Mouse (Mus musculus): Measurements from ENCODE around the gene Srcin1. TPM values are rescaled to one million over a fixed set of nuclear protein-coding genes. Genes with fewer than 3 reads are reported as not detected.
A peak's percentile ranks its signal among the peaks of the same experiment; 100 is the strongest.

Srcin1 gene
- polyA plus RNA-seq, 1 experiment from 2014 or later = 0.49 TPM

DNA sequence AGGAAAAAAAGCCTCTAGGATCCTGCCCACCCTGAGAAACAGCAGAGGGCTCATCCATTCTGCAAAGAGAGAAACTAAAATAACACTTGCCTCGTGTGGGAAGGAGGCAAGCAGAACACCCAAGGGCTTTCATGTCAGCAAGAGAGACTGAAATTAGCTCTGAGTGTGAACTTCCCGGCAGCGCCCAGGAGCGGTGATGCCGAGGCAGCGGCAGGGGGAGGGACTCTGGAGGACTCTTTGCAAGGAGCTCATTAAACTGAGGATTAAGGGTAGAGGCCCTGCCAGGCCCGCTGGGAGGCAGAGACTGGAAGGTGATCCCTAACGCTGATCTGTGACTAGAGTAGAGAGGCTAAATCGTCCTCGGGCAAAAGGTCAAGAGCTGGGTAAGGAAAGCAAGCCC lies 13.2 kb upstream of the Srcin1 start:
- no peak for DNase-seq (ENCODE audit: low spot score)
- no peaks in the 10 kb centered on the region for H3K27me3 ChIP-seq (ENCODE audit: control insufficient read depth, insufficient read depth, low read length)
- TF ChIP-seq CTCF (IDR thresholded peaks at IDR 0.05; ENCODE audit: low read depth) (no peak), EP300 (optimal IDR thresholded peaks at IDR 0.05) (no peak)
- no peak overlapping the region for H3K4me2 ChIP-seq (replicated peaks; ENCODE audit: low read depth)
- H3K9ac ChIP-seq (ENCODE audit: low read length) = no peak overlapping the region
- H3K27ac ChIP-seq (replicated peaks) = no peak overlapping the region
- ATAC-seq (ENCODE audit: low FRiP score, low TSS enrichment) = no peak
- H3K9me3 ChIP-seq (ENCODE audit: control insufficient read depth, low read length) = no peaks in the 10 kb centered on the region
- H3K4me1 ChIP-seq (replicated peaks; ENCODE audit: control insufficient read depth, insufficient read depth) = no peaks in the 10 kb centered on the region
- WGBS = 15% methylated on average over 10 of the region's 10 CpGs
- H3K4me3 ChIP-seq (ENCODE audit: low read depth, low read length) = no peak overlapping the region
- H3K36me3 ChIP-seq (ENCODE audit: control insufficient read depth, insufficient read depth, low read length) = no peaks in the 10 kb centered on the region

DNA sequence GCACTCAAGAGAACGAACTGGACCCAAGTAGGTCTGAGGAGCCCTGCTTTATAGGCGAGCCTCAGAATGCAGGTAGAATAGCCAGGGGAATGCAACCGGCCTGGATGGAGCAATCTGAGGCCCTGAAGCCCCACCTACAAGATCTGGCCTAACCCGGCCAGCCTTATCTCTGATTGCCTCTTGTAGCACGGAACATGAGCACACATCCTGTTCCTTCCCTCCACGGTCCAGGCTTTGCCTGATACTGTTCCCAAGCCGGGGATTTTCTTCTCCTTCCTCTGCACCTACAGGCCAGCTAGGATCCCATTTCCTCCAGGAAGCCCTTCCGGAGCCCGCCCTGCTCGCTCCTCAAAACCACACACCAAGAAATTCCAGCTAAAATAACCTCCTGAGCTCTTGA lies 9.9 kb upstream of the Srcin1 start:
- ATAC-seq (ENCODE audit: low FRiP score, low TSS enrichment) (peak; percentile 93), DNase-seq (ENCODE audit: low spot score) (peak; percentile 76)
- Histone ChIP-seq H3K9me3 (ENCODE audit: control insufficient read depth, low read length) (no peaks in the 10 kb centered on the region), H3K4me3 (ENCODE audit: low read depth, low read length) (no peak overlapping the region), H3K4me2 (replicated peaks; ENCODE audit: low read depth) (no peak overlapping the region), H3K9ac (ENCODE audit: low read length) (no peak overlapping the region), H3K4me1 (replicated peaks; ENCODE audit: control insufficient read depth, insufficient read depth) (no peaks in the 10 kb centered on the region), H3K27ac (replicated peaks) (0 out of 2 replicates have a peak overlapping the region, but pooled peaks have one; percentile 49), H3K36me3 (ENCODE audit: control insufficient read depth, insufficient read depth, low read length) (no peaks in the 10 kb centered on the region), H3K27me3 (ENCODE audit: control insufficient read depth, insufficient read depth, low read length) (no peaks in the 10 kb centered on the region)
- TF ChIP-seq EP300 (optimal IDR thresholded peaks at IDR 0.05) = no peak
- no peak for TF ChIP-seq CTCF (IDR thresholded peaks at IDR 0.05; ENCODE audit: low read depth)
- WGBS = 40% methylated on average over 10 of the region's 10 CpGs

DNA sequence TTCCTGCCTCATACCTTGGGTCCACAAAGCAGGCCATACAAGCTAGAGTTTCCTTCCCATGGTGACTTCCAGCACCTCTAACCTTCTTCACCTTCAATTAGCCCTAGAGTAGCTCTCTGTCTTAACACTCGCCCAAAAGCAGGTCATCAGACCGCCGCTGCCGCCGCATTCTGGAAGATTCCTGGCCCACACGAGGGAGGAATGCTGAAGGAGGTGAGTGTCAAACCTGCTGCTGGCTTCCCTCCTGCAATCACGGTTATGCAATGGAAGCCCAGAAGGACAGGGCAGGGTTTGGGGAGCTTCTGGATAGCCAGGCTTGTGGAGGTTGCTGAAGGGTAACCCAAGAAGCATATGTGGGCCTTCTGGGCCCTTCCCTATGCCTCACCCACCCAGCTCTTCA lies 8.5 kb upstream of the Srcin1 start:
- WGBS = 69% methylated on average over 7 of the region's 7 CpGs
- TF ChIP-seq CTCF (IDR thresholded peaks at IDR 0.05; ENCODE audit: low read depth) = no peak
- no peak for TF ChIP-seq EP300 (optimal IDR thresholded peaks at IDR 0.05)
- H3K4me1 ChIP-seq (replicated peaks; ENCODE audit: control insufficient read depth, insufficient read depth) = no peaks in the 10 kb centered on the region
- H3K4me2 ChIP-seq (replicated peaks; ENCODE audit: low read depth) = no peak overlapping the region
- no peaks in the 10 kb centered on the region for H3K9me3 ChIP-seq (ENCODE audit: control insufficient read depth, low read length)
- H3K27ac ChIP-seq (replicated peaks) = no peak overlapping the region
- no peak overlapping the region for H3K4me3 ChIP-seq (ENCODE audit: low read depth, low read length)
- DNase-seq (ENCODE audit: low spot score) (no peak), ATAC-seq (ENCODE audit: low FRiP score, low TSS enrichment) (no peak)
- no peaks in the 10 kb centered on the region for H3K27me3 ChIP-seq (ENCODE audit: control insufficient read depth, insufficient read depth, low read length)
- H3K9ac ChIP-seq (ENCODE audit: low read length) = no peak overlapping the region
- no peaks in the 10 kb centered on the region for H3K36me3 ChIP-seq (ENCODE audit: control insufficient read depth, insufficient read depth, low read length)

- no peaks in the 10 kb centered on the region for H3K9me3 ChIP-seq (ENCODE audit: control insufficient read depth, low read length)
- H3K4me1 ChIP-seq (replicated peaks; ENCODE audit: control insufficient read depth, insufficient read depth) = no peaks in the 10 kb centered on the region
- no peaks in the 10 kb centered on the region for H3K27me3 ChIP-seq (ENCODE audit: control insufficient read depth, insufficient read depth, low read length)
- H3K9ac ChIP-seq (ENCODE audit: low read length) = no peak overlapping the region
- WGBS = 25% methylated on average over 10 of the region's 10 CpGs
- H3K27ac ChIP-seq (replicated peaks) = 0 out of 2 replicates have a peak overlapping the region, but pooled peaks have one; percentile 45
- H3K36me3 ChIP-seq (ENCODE audit: control insufficient read depth, insufficient read depth, low read length) = no peaks in the 10 kb centered on the region
- ATAC-seq (ENCODE audit: low FRiP score, low TSS enrichment) (no peak), DNase-seq (ENCODE audit: low spot score) (no peak)
- no peak overlapping the region for H3K4me2 ChIP-seq (replicated peaks; ENCODE audit: low read depth)
- H3K4me3 ChIP-seq (ENCODE audit: low read depth, low read length) = no peak overlapping the region
- no peak for TF ChIP-seq CTCF (IDR thresholded peaks at IDR 0.05; ENCODE audit: low read depth)
- no peak for TF ChIP-seq EP300 (optimal IDR thresholded peaks at IDR 0.05)
Measured at GRCm38 (mm10) chr11:97579088-97579857, 3.3 kb upstream of the Srcin1 start.

DNA sequence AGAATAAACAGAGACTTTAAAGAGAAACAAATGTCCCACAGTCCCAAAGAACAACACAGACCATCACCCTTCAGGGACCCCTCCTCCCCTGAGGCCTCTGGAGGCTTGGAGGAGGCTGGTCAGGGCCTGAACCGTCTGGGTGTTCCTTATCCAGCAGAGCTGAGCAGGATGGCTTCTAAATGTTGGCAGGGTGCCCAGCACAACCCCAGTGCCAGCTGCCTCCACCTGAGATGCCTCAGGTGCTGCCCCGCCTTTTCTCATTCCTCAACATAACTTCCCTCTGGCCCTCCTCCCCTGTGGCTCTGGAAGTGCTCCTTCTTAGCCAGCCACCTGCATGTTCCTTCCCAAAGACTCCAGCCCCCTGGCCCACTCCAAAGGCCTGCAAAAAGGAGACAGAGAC lies 2.3 kb upstream of the Srcin1 start:
- Histone ChIP-seq H3K4me3 (ENCODE audit: low read depth, low read length) (no peak overlapping the region), H3K9ac (ENCODE audit: low read length) (no peak overlapping the region)
- TF ChIP-seq CTCF (IDR thresholded peaks at IDR 0.05; ENCODE audit: low read depth) (no peak), EP300 (optimal IDR thresholded peaks at IDR 0.05) (no peak)

DNA sequence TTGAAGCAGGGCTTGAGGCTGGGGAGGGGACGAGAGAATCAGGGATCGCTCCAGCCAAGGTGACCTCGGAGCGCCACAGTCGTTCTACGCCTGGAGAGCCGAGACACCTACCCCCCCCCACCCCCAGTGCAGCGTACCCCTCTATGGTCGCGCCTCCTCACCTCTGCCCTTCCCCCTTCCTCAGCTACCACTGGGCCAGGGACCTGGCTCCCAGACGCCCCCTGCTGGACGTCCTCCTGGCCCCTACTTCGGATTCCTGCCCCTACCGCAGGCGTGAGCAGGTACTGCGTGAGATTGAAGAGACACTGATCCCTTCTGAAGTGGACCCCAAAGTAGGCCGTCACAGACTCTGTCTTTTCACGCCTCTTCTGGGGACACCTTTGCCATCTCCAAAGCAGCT lies 348 bp downstream of the Srcin1 start:
- WGBS = 3% methylated on average over 15 of the region's 18 CpGs
- TF ChIP-seq EP300 (optimal IDR thresholded peaks at IDR 0.05) = no peak
- TF ChIP-seq CTCF (IDR thresholded peaks at IDR 0.05; ENCODE audit: low read depth) = peak; percentile 91
- 0 out of 2 replicates have a peak overlapping the region, but pooled peaks have one; percentile 13 for H3K27ac ChIP-seq (replicated peaks)
- peak overlapping the region; percentile 96 for H3K4me2 ChIP-seq (replicated peaks; ENCODE audit: low read depth)
- peak overlapping the region; percentile 60; the same call in 1 of the 2 replicates for H3K9ac ChIP-seq (ENCODE audit: low read length)
- H3K4me3 ChIP-seq (ENCODE audit: low read depth, low read length) = peak overlapping the region; percentile 58
- no peaks in the 10 kb centered on the region for H3K36me3 ChIP-seq (ENCODE audit: control insufficient read depth, insufficient read depth, low read length)
- H3K27me3 ChIP-seq (ENCODE audit: control insufficient read depth, insufficient read depth, low read length) = peaks cover 3% of the 10 kb centered on the region; the same call in 1 of the 2 replicates
- ATAC-seq (ENCODE audit: low FRiP score, low TSS enrichment) (peak; percentile 78), DNase-seq (ENCODE audit: low spot score) (peak; percentile 88)
- no peaks in the 10 kb centered on the region for H3K9me3 ChIP-seq (ENCODE audit: control insufficient read depth, low read length)
- H3K4me1 ChIP-seq (replicated peaks; ENCODE audit: control insufficient read depth, insufficient read depth) = no peaks in the 10 kb centered on the region

More for the DNA sequence above, 2.3 kb upstream of the Srcin1 start:
- no peaks in the 10 kb centered on the region for H3K9me3 ChIP-seq (ENCODE audit: control insufficient read depth, low read length)
- no peaks in the 10 kb centered on the region for H3K36me3 ChIP-seq (ENCODE audit: control insufficient read depth, insufficient read depth, low read length)
- peak; percentile 78 for DNase-seq (ENCODE audit: low spot score)
- H3K27me3 ChIP-seq (ENCODE audit: control insufficient read depth, insufficient read depth, low read length) = no peaks in the 10 kb centered on the region
- H3K4me1 ChIP-seq (replicated peaks; ENCODE audit: control insufficient read depth, insufficient read depth) = no peaks in the 10 kb centered on the region
- 44% methylated on average over 2 of the region's 2 CpGs for WGBS
- no peak overlapping the region for H3K4me2 ChIP-seq (replicated peaks; ENCODE audit: low read depth)
- H3K27ac ChIP-seq (replicated peaks) = 0 out of 2 replicates have a peak overlapping the region, but pooled peaks have one; percentile 13
- ATAC-seq (ENCODE audit: low FRiP score, low TSS enrichment) = 0 out of 2 replicates have a peak, but pooled peaks have one; percentile 14
